Mouse (Mus musculus) embryonic facial prominence, embryonic 14.5 days (tissue): Measurements from ENCODE around the gene Camk2b. TPM values are rescaled to one million over a fixed set of nuclear protein-coding genes. Genes with fewer than 3 reads are reported as not detected.

Experiments
- ATAC-seq: fragments of 200-750 bp; cut with Nextera tagmentation; 2 replicates; pipeline ENCODE4 v1.8.0; 2017; ENCODE audit warnings: low read depth, moderate number of reproducible peaks, moderate TSS enrichment
- DNase-seq: peaks from one replicate; pipeline ENCODE4 v3.0.0-alpha.2; 2015; ENCODE audit warnings: low spot score
- H3K27ac ChIP-seq: fragments of 300-500 bp; sonication (generic); replicated peaks from 2 replicates; pipeline ENCODE4 v1.5.1; 2014; ENCODE audit warnings: low read depth, mild to moderate bottlenecking, low read length, moderate library complexity
- H3K27me3 ChIP-seq: fragments of 300-500 bp; sonication (generic); replicated peaks from 2 replicates; pipeline ENCODE4 v1.6.1; 2014; ENCODE audit warnings: low read length; ENCODE audit not compliant: control insufficient read depth, insufficient read depth
- H3K36me3 ChIP-seq: fragments of 300-500 bp; sonication (generic); 2 replicates; pipeline ENCODE4 v1.6.1; 2014; ENCODE audit warnings: low read length, mixed read lengths; ENCODE audit not compliant: control insufficient read depth, insufficient read depth
- H3K4me1 ChIP-seq: fragments of 300-500 bp; sonication (generic); 2 replicates; pipeline ENCODE4 v1.6.1; 2014; ENCODE audit warnings: antibody characterized with exemption, low read length; ENCODE audit not compliant: control insufficient read depth, insufficient read depth
- H3K4me2 ChIP-seq: fragments of 300-500 bp; sonication (generic); 2 replicates; pipeline ENCODE4 v1.6.1; 2014; ENCODE audit warnings: low read depth, mild to moderate bottlenecking, low read length, moderate library complexity, mixed read lengths
- H3K4me3 ChIP-seq: fragments of 300-500 bp; sonication (generic); 2 replicates; pipeline ENCODE4 v1.5.1; 2014; ENCODE audit warnings: low read depth, mild to moderate bottlenecking, low read length
- H3K9ac ChIP-seq: fragments of 300-500 bp; sonication (generic); 2 replicates; pipeline ENCODE4 v1.6.1; 2014; ENCODE audit warnings: low read depth, mild to moderate bottlenecking, low read length, moderate library complexity, mixed read lengths
- H3K9me3 ChIP-seq: fragments of 300-500 bp; sonication (generic); 2 replicates; pipeline ENCODE4 v1.6.1; 2016; ENCODE audit warnings: low read length; ENCODE audit not compliant: control insufficient read depth
- WGBS: fragments of 180-500 bp; shearing (Covaris S2); extraction: QIAGEN DNeasy Blood & Tissue Kit; methylation state at CpG from one replicate; pipeline ENCODE4 v1.1.7; 2014; 5-methylcytosine and 5-hydroxymethylcytosine counted together
- polyA plus RNA-seq: library from polyadenylated mRNA; unstranded; fragments of >200 nt; fragmentation: Nextera tagmentation; extraction: Ambion mirVana; gene quantifications from 2 replicates; pipeline ENCODE4 v1.2.1, GENCODE M21; 2014

Gene Camk2b
- polyA plus RNA-seq, 1 experiment from 2014 or later, result 9.2 TPM

GRCm38 (mm10) chr11:6037198-6037597 is 29.0 kb downstream of the Camk2b start:
- Histone ChIP-seq H3K9ac (no peak overlapping the region), H3K27ac (no peak overlapping the region), H3K27me3 (no peaks in the 10 kb centered on the region), H3K9me3 (no peaks in the 10 kb centered on the region; the same call in 1 of the 2 replicates), H3K4me2 (no peak overlapping the region), H3K36me3 (no peaks in the 10 kb centered on the region), H3K4me1 (no peaks in the 10 kb centered on the region), H3K4me3 (no peak overlapping the region)
- peak; percentile 14 for DNase-seq
- 83% methylated on average over 7 of the region's 7 CpGs for WGBS
- no peak for ATAC-seq

- Histone ChIP-seq H3K36me3 (no peaks in the 10 kb centered on the region), H3K9ac (no peak overlapping the region), H3K4me1 (peaks cover 3% of the 10 kb centered on the region; the same call in 1 of the 2 replicates), H3K27me3 (no peaks in the 10 kb centered on the region), H3K27ac (no peak overlapping the region), H3K9me3 (no peaks in the 10 kb centered on the region; the same call in 1 of the 2 replicates), H3K4me3 (no peak overlapping the region), H3K4me2 (no peak overlapping the region)
- ATAC-seq (no peak), DNase-seq (no peak)
- WGBS, result 87% methylated on average over 4 of the region's 4 CpGs
Observed at GRCm38 (mm10) chr11:6036477-6036876, 29.7 kb downstream of the Camk2b start.

- Histone ChIP-seq H3K27ac (no peak overlapping the region), H3K4me1 (peaks cover 3% of the 10 kb centered on the region; the same call in 1 of the 2 replicates), H3K36me3 (no peaks in the 10 kb centered on the region), H3K27me3 (no peaks in the 10 kb centered on the region), H3K9me3 (no peaks in the 10 kb centered on the region; the same call in 1 of the 2 replicates), H3K9ac (no peak overlapping the region), H3K4me2 (no peak overlapping the region), H3K4me3 (no peak overlapping the region)
- 76% methylated on average over 3 of the region's 3 CpGs for WGBS
- ATAC-seq, result no peak
- DNase-seq, result no peak
Observed at GRCm38 (mm10) chr11:6035521-6035920, 30.6 kb downstream of the Camk2b start.

- H3K27ac ChIP-seq, result no peak overlapping the region
- H3K4me3 ChIP-seq, result no peak overlapping the region
- no peaks in the 10 kb centered on the region for H3K27me3 ChIP-seq
- no peak for DNase-seq
- no peaks in the 10 kb centered on the region for H3K36me3 ChIP-seq
- peaks cover 3% of the 10 kb centered on the region; the same call in 1 of the 2 replicates for H3K4me1 ChIP-seq
- ATAC-seq, result no peak
- no peak overlapping the region for H3K9ac ChIP-seq
- H3K4me2 ChIP-seq, result no peak overlapping the region
- H3K9me3 ChIP-seq, result no peaks in the 10 kb centered on the region
- 90% methylated on average over 2 of the region's 2 CpGs for WGBS
Observed at GRCm38 (mm10) chr11:6034740-6035139, 31.4 kb downstream of the Camk2b start.

- Histone ChIP-seq H3K4me1 (peaks cover 3% of the 10 kb centered on the region; the same call in 1 of the 2 replicates), H3K9ac (no peak overlapping the region), H3K4me3 (no peak overlapping the region), H3K27me3 (no peaks in the 10 kb centered on the region), H3K36me3 (no peaks in the 10 kb centered on the region), H3K9me3 (no peaks in the 10 kb centered on the region), H3K27ac (no peak overlapping the region), H3K4me2 (no peak overlapping the region)
- DNase-seq (no peak), ATAC-seq (no peak)
- WGBS, result 84% methylated on average over 5 of the region's 5 CpGs
Observed at GRCm38 (mm10) chr11:6033801-6034200, 32.4 kb downstream of the Camk2b start.

- 78% methylated on average over 3 of the region's 3 CpGs for WGBS
- Histone ChIP-seq H3K27me3 (no peaks in the 10 kb centered on the region), H3K4me2 (no peak overlapping the region), H3K9me3 (no peaks in the 10 kb centered on the region), H3K4me3 (no peak overlapping the region), H3K9ac (no peak overlapping the region), H3K4me1 (peaks cover 3% of the 10 kb centered on the region; the same call in 1 of the 2 replicates), H3K27ac (no peak overlapping the region), H3K36me3 (no peaks in the 10 kb centered on the region)
- no peak for DNase-seq
- no peak for ATAC-seq
Observed at GRCm38 (mm10) chr11:6033147-6033546, 33.0 kb downstream of the Camk2b start.

GRCm38 (mm10) chr11:6030650-6031049 is 35.5 kb downstream of the Camk2b start:
- 0 out of 2 replicates have a peak, but pooled peaks have one; percentile 63 for ATAC-seq
- Histone ChIP-seq H3K9ac (no peak overlapping the region), H3K27ac (no peak overlapping the region), H3K4me3 (no peak overlapping the region), H3K4me2 (no peak overlapping the region), H3K9me3 (no peaks in the 10 kb centered on the region), H3K36me3 (no peaks in the 10 kb centered on the region), H3K27me3 (no peaks in the 10 kb centered on the region), H3K4me1 (peaks cover 3% of the 10 kb centered on the region; the same call in 1 of the 2 replicates)
- WGBS, result 72% methylated on average over 6 of the region's 6 CpGs
- peak; percentile 67 for DNase-seq

- Histone ChIP-seq H3K9me3 (no peaks in the 10 kb centered on the region), H3K27me3 (no peaks in the 10 kb centered on the region), H3K27ac (no peak overlapping the region), H3K4me2 (no peak overlapping the region), H3K36me3 (no peaks in the 10 kb centered on the region), H3K4me3 (no peak overlapping the region), H3K9ac (no peak overlapping the region), H3K4me1 (peaks cover 3% of the 10 kb centered on the region; the same call in 1 of the 2 replicates)
- ATAC-seq, result no peak
- WGBS, result 67% methylated on average over 3 of the region's 3 CpGs
- DNase-seq, result no peak
Observed at GRCm38 (mm10) chr11:6029790-6030189, 36.4 kb downstream of the Camk2b start.

GRCm38 (mm10) chr11:6028911-6029310 is 37.3 kb downstream of the Camk2b start:
- H3K27ac ChIP-seq, result no peak overlapping the region
- ATAC-seq (no peak), DNase-seq (no peak)
- H3K36me3 ChIP-seq, result no peaks in the 10 kb centered on the region
- no peak overlapping the region for H3K4me2 ChIP-seq
- no peak overlapping the region for H3K4me3 ChIP-seq
- H3K9ac ChIP-seq, result no peak overlapping the region
- 82% methylated on average over 7 of the region's 7 CpGs for WGBS
- H3K9me3 ChIP-seq, result no peaks in the 10 kb centered on the region
- H3K4me1 ChIP-seq, result peaks cover 3% of the 10 kb centered on the region; the same call in 1 of the 2 replicates
- H3K27me3 ChIP-seq, result no peaks in the 10 kb centered on the region
